Mouse (Mus musculus) layer of hippocampus, adult 9-10 months (tissue): ENCODE results near the gene Zfpm1.

ENCODE experiments used
- DNase-seq: peaks from one replicate; pipeline ENCODE4 v3.0.0; 2022; ENCODE audit warnings: low spot score

The Zfpm1 gene

GRCm38 (mm10) chr8:122345181-122346095 is 63.5 kb downstream of the Zfpm1 start:
- DNase-seq, result no peak

GRCm38 (mm10) chr8:122347811-122348552 is 66.0 kb downstream of the Zfpm1 start:
- no peak for DNase-seq

- DNase-seq, result no peak
Observed at GRCm38 (mm10) chr8:122349357-122350297, 67.7 kb downstream of the Zfpm1 start.

- no peak for DNase-seq
Observed at GRCm38 (mm10) chr8:122350309-122351089, 68.6 kb downstream of the Zfpm1 start.

- DNase-seq, result no peak
Observed at GRCm38 (mm10) chr8:122354157-122354556, 72.2 kb downstream of the Zfpm1 start.

- no peak for DNase-seq
Observed at GRCm38 (mm10) chr8:122355642-122356606, 74.0 kb downstream of the Zfpm1 start.

GRCm38 (mm10) chr8:122357202-122357601 is 75.3 kb downstream of the Zfpm1 start:
- no peak for DNase-seq

GRCm38 (mm10) chr8:122357641-122358040 is 75.7 kb downstream of the Zfpm1 start:
- DNase-seq, result no peak

GRCm38 (mm10) chr8:122359111-122359775 is 77.3 kb downstream of the Zfpm1 start:
- no peak for DNase-seq

GRCm38 (mm10) chr8:122360696-122361416 is 78.9 kb downstream of the Zfpm1 start, which contains the start of gene Trhr2:
Gene Trhr2, minus strand, starts transcription at chr8:122360746.
- no peak for DNase-seq

- no peak for DNase-seq
Observed at GRCm38 (mm10) chr8:122362271-122362670, 80.3 kb downstream of the Zfpm1 start.

- no peak for DNase-seq
Observed at GRCm38 (mm10) chr8:122362967-122363366, 81.0 kb downstream of the Zfpm1 start.

- no peak for DNase-seq
Observed at GRCm38 (mm10) chr8:122368494-122368893, 86.6 kb downstream of the Zfpm1 start.

- no peak for DNase-seq
Observed at GRCm38 (mm10) chr8:122369665-122370064, 87.7 kb downstream of the Zfpm1 start.

- DNase-seq, result no peak
Observed at GRCm38 (mm10) chr8:122371706-122372105, 89.8 kb downstream of the Zfpm1 start.

GRCm38 (mm10) chr8:122375320-122375719 is 93.4 kb downstream of the Zfpm1 start:
- DNase-seq, result no peak

- no peak for DNase-seq
Observed at GRCm38 (mm10) chr8:122375751-122376364, 93.9 kb downstream of the Zfpm1 start.
